Mouse (Mus musculus) liver, embryonic 11.5 days (tissue): Measurements from ENCODE around the gene Abr. TPM values are rescaled to one million over a fixed set of nuclear protein-coding genes. Genes with fewer than 3 reads are reported as not detected.

Experiments
- ATAC-seq: fragments of 200-750 bp; cut with Nextera tagmentation; replicated peaks from 2 replicates; pipeline ENCODE4 v1.8.0; 2017; ENCODE audit warnings: moderate number of reproducible peaks, mild to moderate bottlenecking, moderate TSS enrichment, moderate library complexity; ENCODE audit not compliant: low FRiP score
- DNase-seq: peaks from one replicate; pipeline ENCODE4 v3.0.0-alpha.2; 2017; ENCODE audit warnings: low spot score
- H3K27ac ChIP-seq: fragments of 300-500 bp; sonication (generic); 2 replicates; pipeline ENCODE4 v1.5.1; 2014; ENCODE audit warnings: mild to moderate bottlenecking, low read depth, low read length, control low read depth
- H3K27me3 ChIP-seq: fragments of 300-500 bp; sonication (generic); replicated peaks from 2 replicates; pipeline ENCODE4 v1.6.1; 2014; ENCODE audit warnings: low read length, mixed read lengths; ENCODE audit not compliant: control insufficient read depth, insufficient read depth
- H3K36me3 ChIP-seq: fragments of 300-500 bp; sonication (generic); 2 replicates; pipeline ENCODE4 v1.6.1; 2014; ENCODE audit warnings: mild to moderate bottlenecking, low read length, moderate library complexity, mixed read lengths; ENCODE audit not compliant: control insufficient read depth, insufficient read depth
- H3K4me1 ChIP-seq: fragments of 300-500 bp; sonication (generic); replicated peaks from 2 replicates; pipeline ENCODE4 v1.6.1; 2014; ENCODE audit warnings: low read length, mixed read lengths; ENCODE audit not compliant: control insufficient read depth, insufficient read depth
- H3K4me2 ChIP-seq: fragments of 300-500 bp; sonication (generic); 2 replicates; pipeline ENCODE4 v1.6.1; 2014; ENCODE audit warnings: mild to moderate bottlenecking, control low read depth, moderate library complexity
- H3K4me3 ChIP-seq: fragments of 300-500 bp; sonication (generic); 2 replicates; pipeline ENCODE4 v1.5.1; 2014; ENCODE audit warnings: low read depth, low read length, control low read depth
- H3K9ac ChIP-seq: fragments of 300-500 bp; sonication (generic); 2 replicates; pipeline ENCODE4 v1.6.1; 2014; ENCODE audit warnings: low read depth, low read length, control low read depth
- H3K9me3 ChIP-seq: fragments of 300-500 bp; sonication (generic); 2 replicates; pipeline ENCODE4 v1.6.1; 2016; ENCODE audit warnings: low read length, inconsistent platforms, mixed read lengths; ENCODE audit not compliant: control insufficient read depth
- WGBS: fragments of 180-500 bp; shearing (Covaris S2); extraction: QIAGEN DNeasy Blood & Tissue Kit; methylation state at CpG from one replicate; pipeline ENCODE4 v1.1.7; 2014; 5-methylcytosine and 5-hydroxymethylcytosine counted together
- polyA plus RNA-seq: library from polyadenylated mRNA; unstranded; fragments of >200 nt; fragmentation: Nextera tagmentation; extraction: Ambion mirVana; gene quantifications from 2 replicates; pipeline ENCODE4 v1.2.1, GENCODE M21; 2014

Gene Abr
- polyA plus RNA-seq, 1 experiment from 2014 or later = 11.6 TPM

DNA sequence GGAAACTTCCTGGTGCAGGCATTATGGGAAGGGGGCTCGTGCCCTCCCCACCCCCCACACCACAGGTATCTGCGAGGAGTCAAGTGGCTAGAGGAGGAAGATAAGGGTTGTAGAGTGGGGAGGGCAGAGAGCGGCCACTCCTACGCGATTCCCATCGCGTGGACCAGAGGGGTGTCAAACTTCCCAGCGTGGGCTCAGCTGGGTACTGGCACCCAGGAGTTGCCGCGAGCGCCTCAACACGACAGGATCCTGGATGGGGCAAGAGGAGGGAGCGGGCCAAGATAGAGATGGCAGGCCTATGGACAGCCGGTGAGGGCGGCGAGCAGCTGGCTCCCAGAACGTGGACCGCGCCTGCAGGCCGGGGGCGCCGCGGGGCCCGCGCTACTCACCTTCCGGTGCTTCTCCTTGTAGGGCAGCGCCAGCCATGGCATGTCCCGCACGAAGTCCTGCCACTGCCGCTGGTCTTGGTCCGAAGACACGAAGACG is 223.8 kb downstream of the Abr start:
- peak overlapping the region; percentile 100 for H3K4me2 ChIP-seq
- H3K4me1 ChIP-seq = peaks cover 11% of the 10 kb centered on the region
- H3K4me3 ChIP-seq = peak overlapping the region; percentile 83
- no peak for DNase-seq
- H3K9me3 ChIP-seq = no peaks in the 10 kb centered on the region
- H3K9ac ChIP-seq = peak overlapping the region; percentile 72
- no peaks in the 10 kb centered on the region for H3K36me3 ChIP-seq
- under 1% methylated on average over 30 of the region's 33 CpGs for WGBS
- peak overlapping the region; percentile 58; the same call in 1 of the 2 replicates for H3K27ac ChIP-seq
- no peaks in the 10 kb centered on the region; the same call in 1 of the 2 replicates for H3K27me3 ChIP-seq
- ATAC-seq = peak; percentile 67

DNA sequence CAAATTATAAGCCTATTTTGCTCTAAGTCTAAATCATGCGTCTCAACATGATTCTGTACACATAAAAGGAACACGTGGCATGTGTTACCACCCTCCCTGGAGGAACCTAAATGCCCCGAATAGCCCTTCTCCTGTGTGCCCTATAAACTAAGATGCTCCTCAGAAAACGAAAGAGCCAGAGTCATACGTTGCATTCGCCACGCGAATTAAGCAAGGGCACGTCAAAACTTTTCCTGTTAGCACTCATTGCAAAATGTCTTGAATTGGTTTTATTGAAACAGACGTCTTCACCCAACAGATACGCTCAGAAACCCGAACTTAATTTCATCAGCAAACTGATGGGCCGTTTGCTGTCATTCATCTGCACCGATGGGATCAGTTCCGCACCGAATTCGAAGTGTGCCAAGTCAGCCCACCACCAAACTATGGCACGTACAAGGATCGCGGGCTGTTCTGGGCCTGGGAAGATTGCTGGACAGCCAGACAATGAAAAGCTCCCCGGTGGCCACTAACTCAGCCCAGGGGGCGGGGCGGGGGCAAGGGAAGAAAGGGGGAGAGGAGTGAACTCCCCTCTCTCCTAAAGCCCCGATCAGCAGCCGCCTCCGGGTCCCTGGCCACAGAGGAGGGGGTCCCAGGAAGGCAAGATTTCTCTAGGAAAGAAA is 224.3 kb downstream of the Abr start:
- Histone ChIP-seq H3K36me3 (no peaks in the 10 kb centered on the region), H3K9ac (peak overlapping the region; percentile 72), H3K4me2 (peak overlapping the region; percentile 100), H3K4me1 (peaks cover 11% of the 10 kb centered on the region), H3K27me3 (no peaks in the 10 kb centered on the region; the same call in 1 of the 2 replicates), H3K9me3 (no peaks in the 10 kb centered on the region), H3K27ac (no peak overlapping the region), H3K4me3 (peak overlapping the region; percentile 83)
- ATAC-seq (no peak), DNase-seq (peak; percentile 65)
- WGBS = 3% methylated on average over 26 of the region's 26 CpGs

DNA sequence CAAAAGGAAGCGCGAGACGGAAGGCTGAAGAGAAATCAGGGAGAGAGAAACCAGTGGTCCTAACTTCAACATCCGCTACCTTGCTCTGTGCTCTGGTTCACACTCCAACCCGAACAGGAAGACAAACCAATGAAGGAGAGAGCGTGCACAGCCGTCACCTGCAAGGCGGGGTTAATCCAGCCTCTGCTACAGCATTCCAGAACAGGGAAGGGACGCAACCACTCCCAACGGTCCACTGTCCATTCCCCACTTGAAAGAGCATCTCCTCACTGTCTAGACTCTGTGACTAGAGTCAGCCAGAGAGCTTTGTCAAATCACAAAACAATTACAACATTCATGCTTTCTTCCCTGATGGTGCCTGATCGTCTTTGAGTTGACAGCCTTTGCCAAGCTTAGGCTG is 229.1 kb downstream of the Abr start:
- no peaks in the 10 kb centered on the region for H3K27me3 ChIP-seq
- H3K4me3 ChIP-seq = no peak overlapping the region
- H3K27ac ChIP-seq = no peak overlapping the region
- ATAC-seq = no peak
- H3K9ac ChIP-seq = no peak overlapping the region
- 90% methylated on average over 11 of the region's 11 CpGs for WGBS
- H3K4me1 ChIP-seq = peaks cover 2% of the 10 kb centered on the region
- no peaks in the 10 kb centered on the region for H3K36me3 ChIP-seq
- no peaks in the 10 kb centered on the region for H3K9me3 ChIP-seq
- no peak overlapping the region for H3K4me2 ChIP-seq
- no peak for DNase-seq

DNA sequence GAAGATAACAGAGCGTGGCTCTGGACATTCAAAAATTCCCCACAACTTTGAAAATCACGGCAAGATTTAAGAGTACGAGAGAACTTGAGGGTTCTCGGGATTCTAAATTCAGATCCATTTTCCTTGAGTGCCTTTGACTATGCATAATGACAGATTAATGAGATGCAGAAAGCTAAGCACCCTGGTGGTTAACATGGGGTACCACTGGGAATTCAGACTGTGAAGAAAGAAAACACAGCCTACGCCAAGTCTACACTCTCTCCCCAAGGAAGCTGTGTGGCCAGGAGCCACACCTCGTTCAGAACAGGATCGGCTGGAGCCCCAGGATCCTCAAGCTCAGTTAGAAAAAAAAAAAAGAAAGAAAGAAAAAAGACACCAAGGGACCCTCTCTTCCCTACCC is 229.6 kb downstream of the Abr start:
- 86% methylated on average over 7 of the region's 7 CpGs for whole genome bisulfite sequencing
- H3K27ac ChIP-seq = no peak overlapping the region
- H3K4me3 ChIP-seq = no peak overlapping the region
- H3K27me3 ChIP-seq = no peaks in the 10 kb centered on the region
- ATAC-seq = no peak
- no peaks in the 10 kb centered on the region for H3K36me3 ChIP-seq
- H3K9me3 ChIP-seq = no peaks in the 10 kb centered on the region
- H3K4me1 ChIP-seq = no peaks in the 10 kb centered on the region; the same call in 1 of the 2 replicates
- no peak overlapping the region for H3K9ac ChIP-seq
- H3K4me2 ChIP-seq = no peak overlapping the region
- no peak for DNase-seq

DNA sequence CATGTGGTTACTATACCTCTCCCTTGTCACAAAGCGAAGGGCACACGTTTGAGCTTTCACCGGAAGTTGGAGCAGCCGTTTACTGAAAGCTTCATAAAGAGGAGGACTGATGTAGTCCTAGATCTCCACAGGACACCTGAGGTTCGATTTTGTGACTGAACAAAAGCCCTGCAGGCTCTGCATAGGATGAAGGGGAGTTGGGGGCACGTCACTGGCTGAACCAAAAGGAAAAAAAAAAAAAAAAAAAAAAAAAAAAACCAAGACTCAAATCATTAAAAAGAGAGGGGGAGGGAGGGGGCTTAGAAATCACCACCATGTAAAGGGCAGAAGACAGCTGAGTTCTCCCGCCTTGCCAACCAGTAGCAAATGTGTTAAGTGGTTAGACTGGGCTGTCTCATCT is 233.4 kb downstream of the Abr start:
- Histone ChIP-seq H3K9me3 (no peaks in the 10 kb centered on the region), H3K27ac (no peak overlapping the region), H3K4me3 (no peak overlapping the region), H3K4me1 (no peaks in the 10 kb centered on the region; the same call in 1 of the 2 replicates), H3K27me3 (no peaks in the 10 kb centered on the region), H3K9ac (no peak overlapping the region), H3K36me3 (no peaks in the 10 kb centered on the region), H3K4me2 (peak overlapping the region; percentile 27; the same call in 1 of the 2 replicates)
- ATAC-seq (no peak), DNase-seq (no peak)
- WGBS = 51% methylated on average over 7 of the region's 7 CpGs

DNA sequence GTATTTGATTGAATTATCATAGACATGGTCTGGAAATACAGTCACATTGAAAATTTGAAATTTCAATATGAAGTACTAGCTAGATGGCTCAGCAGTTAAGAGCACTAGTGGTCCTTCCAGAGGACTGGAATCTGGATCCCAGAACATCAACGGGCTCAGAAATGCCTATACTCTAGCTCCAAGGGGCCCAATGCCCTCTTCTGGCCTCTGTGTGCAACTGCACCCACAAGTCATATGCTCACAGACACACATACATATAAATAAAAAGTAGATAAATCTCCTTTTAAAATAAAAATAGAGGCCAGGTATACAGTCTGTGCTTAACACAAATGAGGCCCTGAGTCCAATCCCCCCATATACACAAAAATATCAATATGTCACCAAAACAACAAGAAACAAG is 235.0 kb downstream of the Abr start:
- Histone ChIP-seq H3K9ac (no peak overlapping the region), H3K4me3 (no peak overlapping the region), H3K4me1 (no peaks in the 10 kb centered on the region; the same call in 1 of the 2 replicates), H3K9me3 (no peaks in the 10 kb centered on the region), H3K4me2 (no peak overlapping the region), H3K27ac (no peak overlapping the region), H3K36me3 (no peaks in the 10 kb centered on the region), H3K27me3 (no peaks in the 10 kb centered on the region)
- 61% methylated on average over 1 of the region's 1 CpGs for WGBS
- DNase-seq (no peak), ATAC-seq (no peak)

DNA sequence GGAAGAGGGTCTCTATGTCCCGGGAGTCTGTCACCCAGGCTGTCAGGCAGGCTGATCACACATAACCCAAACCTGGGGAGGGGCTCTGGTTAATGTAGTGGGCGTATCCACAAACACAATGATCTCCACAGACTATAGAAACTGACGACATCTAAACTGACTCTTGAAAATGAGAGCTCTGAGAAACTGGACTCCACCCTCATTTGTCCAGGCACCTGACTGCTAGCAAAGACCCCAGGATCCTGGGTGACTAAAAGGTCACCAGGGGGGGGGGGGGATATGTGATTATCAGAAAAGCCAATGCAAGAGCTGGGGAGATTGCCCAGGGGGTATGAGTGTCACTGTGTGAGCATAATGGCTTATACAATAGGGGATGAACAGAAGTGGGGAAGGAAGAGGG is 236.4 kb downstream of the Abr start:
- Histone ChIP-seq H3K9ac (no peak overlapping the region), H3K4me2 (no peak overlapping the region), H3K4me1 (no peaks in the 10 kb centered on the region; the same call in 1 of the 2 replicates), H3K27ac (no peak overlapping the region), H3K36me3 (no peaks in the 10 kb centered on the region), H3K4me3 (no peak overlapping the region), H3K27me3 (no peaks in the 10 kb centered on the region), H3K9me3 (no peaks in the 10 kb centered on the region)
- DNase-seq (no peak), ATAC-seq (no peak)
- WGBS = 62% methylated on average over 3 of the region's 3 CpGs

DNA sequence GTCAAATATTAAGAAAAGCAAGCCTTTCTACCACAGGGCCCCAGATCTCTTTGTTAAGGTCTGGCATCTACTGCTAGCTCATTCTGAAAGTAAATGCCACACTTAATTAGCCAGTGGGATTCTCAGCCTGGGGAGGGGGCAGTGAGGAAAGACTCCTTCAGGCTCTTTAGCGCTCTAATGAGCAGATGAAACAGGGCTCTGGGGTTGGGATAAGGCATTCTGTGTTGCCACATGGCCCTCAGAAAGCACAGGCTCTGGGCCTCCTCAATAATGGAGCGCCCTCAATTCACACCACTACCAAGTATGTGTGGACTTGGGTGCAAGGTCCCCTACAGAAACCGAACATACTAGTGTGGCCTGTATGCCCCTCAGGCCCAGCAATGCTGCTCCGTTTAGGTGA is 237.1 kb downstream of the Abr start:
- Histone ChIP-seq H3K27me3 (no peaks in the 10 kb centered on the region), H3K4me2 (no peak overlapping the region), H3K9ac (no peak overlapping the region), H3K36me3 (no peaks in the 10 kb centered on the region), H3K4me3 (no peak overlapping the region), H3K9me3 (no peaks in the 10 kb centered on the region), H3K4me1 (peaks cover 4% of the 10 kb centered on the region), H3K27ac (no peak overlapping the region)
- DNase-seq = no peak
- WGBS = 76% methylated on average over 4 of the region's 4 CpGs
- ATAC-seq = no peak

DNA sequence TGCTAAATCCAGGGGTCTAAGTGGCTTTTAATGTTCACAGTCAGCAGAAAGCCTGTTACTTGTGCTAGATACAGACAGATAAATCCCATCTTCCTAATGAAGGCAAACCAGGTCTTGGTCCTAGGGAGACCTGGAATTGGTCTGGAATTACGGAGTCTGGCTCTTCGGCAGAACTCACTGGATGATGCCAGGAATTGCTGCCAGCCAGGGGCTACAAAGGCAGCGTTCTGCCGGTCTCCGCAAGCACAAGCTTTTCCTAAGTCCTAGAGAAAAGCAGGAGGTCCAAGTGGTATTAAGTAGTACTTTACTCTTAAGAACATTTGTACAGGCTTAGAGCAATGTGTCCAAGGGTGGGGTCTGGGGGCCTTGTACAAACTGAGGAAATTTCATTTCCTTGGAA is 237.8 kb downstream of the Abr start:
- ATAC-seq (no peak), DNase-seq (no peak)
- Histone ChIP-seq H3K27me3 (no peaks in the 10 kb centered on the region), H3K4me3 (no peak overlapping the region), H3K9ac (no peak overlapping the region), H3K4me1 (peaks cover 7% of the 10 kb centered on the region), H3K4me2 (no peak overlapping the region), H3K36me3 (no peaks in the 10 kb centered on the region), H3K9me3 (no peaks in the 10 kb centered on the region), H3K27ac (no peak overlapping the region)
- WGBS = 88% methylated on average over 5 of the region's 5 CpGs
